Mouse (Mus musculus) heart, embryonic 11.5 days (tissue): ENCODE measurements around the gene Rasa3. TPM values are rescaled to one million over a fixed set of nuclear protein-coding genes. Genes with fewer than 3 reads are reported as not detected.

ENCODE experiments used
- ATAC-seq: fragments of 200-750 bp; cut with Nextera tagmentation; replicated peaks from 2 replicates; pipeline ENCODE4 v1.8.0; 2017; ENCODE audit warnings: moderate library complexity; ENCODE audit not compliant: insufficient number of reproducible peaks, low FRiP score, low TSS enrichment
- H3K27ac ChIP-seq: fragments of 300-500 bp; sonication (generic); 2 replicates; pipeline ENCODE4 v1.5.1; 2014; ENCODE audit warnings: mild to moderate bottlenecking, low read depth, low read length
- H3K27me3 ChIP-seq: fragments of 300-500 bp; sonication (generic); 2 replicates; pipeline ENCODE4 v1.6.1; 2014; ENCODE audit warnings: mild to moderate bottlenecking, low read length, mixed read lengths; ENCODE audit not compliant: control insufficient read depth, insufficient read depth
- H3K36me3 ChIP-seq: fragments of 300-500 bp; sonication (generic); 2 replicates; pipeline ENCODE4 v1.6.1; 2014; ENCODE audit warnings: mild to moderate bottlenecking, low read length, moderate library complexity, mixed read lengths; ENCODE audit not compliant: control insufficient read depth, insufficient read depth
- H3K4me1 ChIP-seq: fragments of 300-500 bp; sonication (generic); 2 replicates; pipeline ENCODE4 v1.6.1; 2014; ENCODE audit warnings: low read length; ENCODE audit not compliant: control insufficient read depth, insufficient read depth
- H3K4me2 ChIP-seq: fragments of 300-500 bp; sonication (generic); 2 replicates; pipeline ENCODE4 v1.6.1; 2014; ENCODE audit warnings: mild to moderate bottlenecking, moderate library complexity
- H3K4me3 ChIP-seq: fragments of 300-500 bp; sonication (generic); 2 replicates; pipeline ENCODE4 v1.5.1; 2014; ENCODE audit warnings: low read depth, low read length
- H3K9ac ChIP-seq: fragments of 300-500 bp; sonication (generic); 2 replicates; pipeline ENCODE4 v1.6.1; 2014; ENCODE audit warnings: mild to moderate bottlenecking, low read depth, low read length, moderate library complexity
- H3K9me3 ChIP-seq: fragments of 300-500 bp; sonication (generic); replicated peaks from 2 replicates; pipeline ENCODE4 v1.6.1; 2016; ENCODE audit warnings: low read length; ENCODE audit not compliant: control insufficient read depth
- WGBS: fragments of 180-500 bp; shearing (Covaris S2); extraction: QIAGEN DNeasy Blood & Tissue Kit; methylation state at CpG from one replicate; pipeline ENCODE4 v1.1.7; 2014; ENCODE audit not compliant: insufficient replicate concordance; 5-methylcytosine and 5-hydroxymethylcytosine counted together
- polyA plus RNA-seq: library from polyadenylated mRNA; unstranded; fragments of >200 nt; fragmentation: Nextera tagmentation; extraction: Ambion mirVana; gene quantifications from 2 replicates; pipeline ENCODE4 v1.2.1, GENCODE M21; 2014

The Rasa3 gene
- polyA plus RNA-seq, 1 experiment from 2014 or later: 26.3 TPM

GRCm38 (mm10) chr8:13689331-13689730, 11.9 kb upstream of the Rasa3 start:
- H3K4me3 ChIP-seq: no peak overlapping the region
- no peaks in the 10 kb centered on the region for H3K36me3 ChIP-seq
- WGBS: 80% methylated on average over 5 of the region's 5 CpGs
- no peak for ATAC-seq
- no peak overlapping the region for H3K9ac ChIP-seq
- peaks cover 7% of the 10 kb centered on the region; the same call in 1 of the 2 replicates for H3K4me1 ChIP-seq
- H3K27me3 ChIP-seq: no peaks in the 10 kb centered on the region
- H3K9me3 ChIP-seq: peaks cover 3% of the 10 kb centered on the region; the same call in 1 of the 2 replicates
- no peak overlapping the region for H3K27ac ChIP-seq
- no peak overlapping the region for H3K4me2 ChIP-seq

GRCm38 (mm10) chr8:13688461-13688860, 11.1 kb upstream of the Rasa3 start:
- H3K27ac ChIP-seq: 0 out of 2 replicates have a peak overlapping the region, but pooled peaks have one; percentile 12
- ATAC-seq: no peak

GRCm38 (mm10) chr8:13687941-13688340, 10.5 kb upstream of the Rasa3 start:
- Histone ChIP-seq H3K4me1 (peaks cover 9% of the 10 kb centered on the region; the same call in 1 of the 2 replicates), H3K4me3 (no peak overlapping the region), H3K4me2 (no peak overlapping the region), H3K27ac (0 out of 2 replicates have a peak overlapping the region, but pooled peaks have one; percentile 12), H3K9ac (no peak overlapping the region), H3K27me3 (no peaks in the 10 kb centered on the region), H3K9me3 (peaks cover 3% of the 10 kb centered on the region; the same call in 1 of the 2 replicates), H3K36me3 (no peaks in the 10 kb centered on the region)
- no peak for ATAC-seq
- 75% methylated on average over 4 of the region's 4 CpGs for WGBS

More at GRCm38 (mm10) chr8:13688461-13688860, 11.1 kb upstream of the Rasa3 start:
- no peaks in the 10 kb centered on the region for H3K27me3 ChIP-seq
- H3K4me1 ChIP-seq: peaks cover 9% of the 10 kb centered on the region; the same call in 1 of the 2 replicates
- H3K4me2 ChIP-seq: no peak overlapping the region
- H3K9ac ChIP-seq: no peak overlapping the region
- peaks cover 3% of the 10 kb centered on the region; the same call in 1 of the 2 replicates for H3K9me3 ChIP-seq
- H3K36me3 ChIP-seq: no peaks in the 10 kb centered on the region
- no peak overlapping the region for H3K4me3 ChIP-seq
- WGBS: 52% methylated on average over 6 of the region's 6 CpGs

- H3K36me3 ChIP-seq: no peaks in the 10 kb centered on the region
- ATAC-seq: no peak
- H3K9ac ChIP-seq: no peak overlapping the region
- WGBS: 90% methylated on average over 8 of the region's 8 CpGs
- no peak overlapping the region for H3K4me3 ChIP-seq
- H3K4me2 ChIP-seq: no peak overlapping the region
- H3K4me1 ChIP-seq: peaks cover 9% of the 10 kb centered on the region; the same call in 1 of the 2 replicates
- no peak overlapping the region for H3K27ac ChIP-seq
- H3K27me3 ChIP-seq: no peaks in the 10 kb centered on the region
- H3K9me3 ChIP-seq: peaks cover 3% of the 10 kb centered on the region; the same call in 1 of the 2 replicates
Observed at GRCm38 (mm10) chr8:13687101-13687717, 9.8 kb upstream of the Rasa3 start.

- Histone ChIP-seq H3K4me2 (no peak overlapping the region), H3K27me3 (no peaks in the 10 kb centered on the region), H3K9ac (no peak overlapping the region), H3K27ac (no peak overlapping the region), H3K4me1 (peaks cover 9% of the 10 kb centered on the region; the same call in 1 of the 2 replicates), H3K4me3 (no peak overlapping the region), H3K9me3 (peaks cover 3% of the 10 kb centered on the region; the same call in 1 of the 2 replicates), H3K36me3 (no peaks in the 10 kb centered on the region)
- 66% methylated on average over 7 of the region's 7 CpGs for WGBS
- no peak for ATAC-seq
Observed at GRCm38 (mm10) chr8:13686426-13686825, 9.0 kb upstream of the Rasa3 start.

- Histone ChIP-seq H3K9me3 (peaks cover 3% of the 10 kb centered on the region; the same call in 1 of the 2 replicates), H3K27me3 (no peaks in the 10 kb centered on the region), H3K36me3 (no peaks in the 10 kb centered on the region), H3K9ac (no peak overlapping the region), H3K4me2 (no peak overlapping the region), H3K4me3 (no peak overlapping the region), H3K4me1 (peaks cover 9% of the 10 kb centered on the region; the same call in 1 of the 2 replicates), H3K27ac (no peak overlapping the region)
- 87% methylated on average over 16 of the region's 16 CpGs for WGBS
- ATAC-seq: no peak; the same call in 1 of the 2 replicates
Observed at GRCm38 (mm10) chr8:13685674-13686314, 8.4 kb upstream of the Rasa3 start.

GRCm38 (mm10) chr8:13684131-13684530, 6.7 kb upstream of the Rasa3 start:
- Histone ChIP-seq H3K4me1 (peaks cover 9% of the 10 kb centered on the region; the same call in 1 of the 2 replicates), H3K9ac (no peak overlapping the region), H3K4me2 (no peak overlapping the region), H3K9me3 (peaks cover 3% of the 10 kb centered on the region; the same call in 1 of the 2 replicates), H3K4me3 (no peak overlapping the region), H3K27me3 (peaks cover under 1% of the 10 kb centered on the region; the same call in 1 of the 2 replicates), H3K27ac (no peak overlapping the region), H3K36me3 (no peaks in the 10 kb centered on the region)
- no peak for ATAC-seq
- 53% methylated on average over 7 of the region's 7 CpGs for WGBS

- peaks cover 4% of the 10 kb centered on the region; the same call in 1 of the 2 replicates for H3K27me3 ChIP-seq
- peak overlapping the region; percentile 77 for H3K4me2 ChIP-seq
- 37% methylated on average over 8 of the region's 8 CpGs for WGBS
- H3K9ac ChIP-seq: 0 out of 2 replicates have a peak overlapping the region, but pooled peaks have one; percentile 28
- H3K27ac ChIP-seq: no peak overlapping the region
- no peak for ATAC-seq
- no peaks in the 10 kb centered on the region for H3K36me3 ChIP-seq
- H3K4me3 ChIP-seq: peak overlapping the region; percentile 72
- no peaks in the 10 kb centered on the region for H3K9me3 ChIP-seq
- H3K4me1 ChIP-seq: peaks cover 28% of the 10 kb centered on the region
Observed at GRCm38 (mm10) chr8:13678182-13678581, 779 bp upstream of the Rasa3 start.
